Mouse (Mus musculus) ZHBTc4 (cell line): ENCODE measurements around the gene Sfmbt2.
A peak's percentile ranks its signal among the peaks of the same experiment; 100 is the strongest.
"Not testable (repeated sequence)": the region's sequence is repeated elsewhere in the genome, so short reads cannot be mapped to it uniquely, and the experiment has no call there.

Source experiments
- DNase-seq: peaks from one replicate; pipeline ENCODE4 v3.0.0-alpha.2; 2011; ENCODE audit warnings: low read depth, low spot score

The Sfmbt2 gene

DNA sequence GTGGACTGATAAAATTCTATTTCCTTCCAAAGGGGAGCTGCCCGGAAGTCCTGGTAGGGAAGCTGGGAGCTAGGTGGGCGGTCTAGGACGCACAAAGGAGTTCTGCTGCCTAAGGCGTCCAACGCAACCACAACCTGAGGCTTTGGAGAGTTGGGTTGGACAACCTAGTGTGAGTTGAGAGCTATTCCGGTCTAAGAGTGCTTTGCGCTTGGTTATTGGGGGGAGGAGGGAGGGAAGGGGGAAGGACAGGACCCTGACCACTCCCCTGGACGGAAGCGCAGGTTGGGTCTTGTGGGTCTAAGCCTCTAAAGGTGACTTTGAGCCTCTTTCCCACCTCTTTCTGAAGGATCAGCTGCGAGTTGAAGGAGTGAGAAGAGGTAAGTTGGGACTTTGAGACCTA, at the start of gene Sfmbt2:
Sfmbt2 (plus strand) TSS at position 335 of the 400 bp plus-strand sequence.
- DNase-seq: peak; percentile 28

DNA sequence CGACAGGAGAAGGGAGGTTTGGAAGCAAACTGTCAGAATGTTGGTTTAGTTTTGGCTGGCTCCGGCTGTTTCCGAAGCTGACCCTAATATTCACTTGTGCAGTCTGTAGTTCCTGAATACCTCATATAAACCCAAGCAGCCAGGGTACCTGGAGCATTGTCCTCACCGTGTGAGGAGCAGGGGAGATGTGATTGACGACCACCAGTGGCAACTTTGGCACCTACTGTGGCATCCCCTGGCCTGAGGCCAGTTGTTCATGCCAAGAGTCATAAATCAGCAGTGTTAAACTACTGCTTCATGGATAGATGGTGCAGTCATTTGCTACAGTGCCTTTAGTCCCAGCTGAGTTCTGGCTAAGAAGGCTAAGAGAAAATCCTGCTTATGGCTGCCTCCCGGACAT, 49.2 kb upstream of the Sfmbt2 start:
- no peak for DNase-seq

- DNase-seq: no peak
Measured at GRCm38 (mm10) chr2:10323173-10323572, 47.1 kb upstream of the Sfmbt2 start.

GRCm38 (mm10) chr2:10324980-10325379, 45.3 kb upstream of the Sfmbt2 start:
- DNase-seq: no peak

GRCm38 (mm10) chr2:10330216-10330615, 40.1 kb upstream of the Sfmbt2 start:
- DNase-seq: no peak

GRCm38 (mm10) chr2:10334299-10334698, 36.0 kb upstream of the Sfmbt2 start:
- DNase-seq: peak; percentile 59

- DNase-seq: peak; percentile 30
Measured at GRCm38 (mm10) chr2:10335037-10335608, 35.2 kb upstream of the Sfmbt2 start.

DNA sequence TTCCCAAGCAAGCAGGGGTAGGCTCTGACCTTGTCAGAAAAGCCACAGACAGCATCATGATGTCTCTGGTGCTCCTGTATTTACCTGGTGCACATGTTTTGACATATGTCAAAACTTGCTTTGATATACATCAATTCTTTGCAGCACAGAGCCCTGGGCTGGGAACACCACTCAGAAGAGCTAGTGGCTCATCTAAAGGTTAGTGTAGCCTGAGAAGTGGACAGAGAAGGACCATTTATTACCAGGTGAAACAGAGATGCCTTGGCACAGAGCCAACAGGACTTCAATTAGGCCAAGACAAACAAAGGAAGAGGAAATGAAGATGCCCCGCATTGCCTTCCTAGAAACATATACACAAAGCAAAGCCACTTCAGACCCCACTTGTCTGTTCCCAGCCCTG, 30.3 kb upstream of the Sfmbt2 start:
- DNase-seq: no peak

DNA sequence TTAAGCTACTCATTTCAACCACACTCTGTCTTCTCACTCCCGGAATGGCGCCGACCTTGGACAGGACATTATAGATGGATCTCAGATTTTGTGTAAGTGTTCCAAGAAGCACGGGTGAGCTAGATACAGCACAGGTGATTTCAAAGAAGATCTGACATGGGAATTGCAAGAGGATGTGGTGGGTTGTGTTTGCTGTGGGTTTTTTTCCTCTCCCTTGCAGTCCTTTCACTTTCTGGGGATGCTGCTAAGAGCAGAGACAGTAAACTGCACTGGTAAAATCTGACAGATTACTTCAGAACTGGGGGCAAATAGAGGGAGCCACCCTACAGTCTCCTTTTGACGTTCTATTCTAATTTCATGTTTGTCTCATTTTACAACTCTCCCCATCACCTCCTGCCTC, 26.8 kb upstream of the Sfmbt2 start:
- no peak for DNase-seq

DNA sequence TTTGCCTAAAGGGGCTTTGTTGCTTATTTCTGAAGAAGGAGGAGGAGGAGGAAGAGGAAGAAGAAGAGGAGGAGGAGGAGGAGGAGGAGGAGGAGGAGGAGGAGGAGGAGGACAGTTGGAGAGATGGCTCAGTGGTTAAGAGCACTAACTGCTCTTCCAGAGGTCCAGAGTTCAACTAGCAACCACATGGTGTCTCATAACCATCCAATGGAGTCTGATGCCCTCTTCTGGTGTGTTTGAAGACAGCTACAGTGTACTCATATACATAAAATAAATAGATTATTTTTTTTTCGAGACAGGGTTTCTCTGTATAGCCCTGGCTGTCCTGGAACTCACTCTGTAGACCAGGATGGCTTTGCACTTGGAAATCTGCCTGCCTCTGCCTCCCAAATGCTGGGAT, 26.2 kb upstream of the Sfmbt2 start:
- not testable (repeated sequence) for DNase-seq

GRCm38 (mm10) chr2:10347193-10347592, 23.1 kb upstream of the Sfmbt2 start:
- no peak for DNase-seq

DNA sequence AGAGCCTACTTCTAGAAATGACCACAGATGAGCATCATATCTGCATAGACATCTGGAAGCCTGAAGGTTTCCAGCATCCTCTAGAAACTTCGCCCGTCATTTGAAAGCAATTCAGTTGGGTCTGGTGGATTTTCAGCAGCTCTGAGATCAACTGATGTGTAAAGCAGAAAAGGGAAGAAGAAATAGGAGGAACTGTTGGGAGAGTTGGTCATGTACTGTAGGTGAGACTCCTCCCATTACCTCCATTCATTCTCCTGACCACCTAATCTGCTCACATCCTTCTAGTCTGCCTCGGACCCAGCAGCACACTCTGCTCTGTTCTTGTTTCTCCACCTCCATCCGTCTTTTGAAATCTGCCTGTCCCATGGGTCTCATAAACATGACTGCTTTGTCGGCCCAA, 22.3 kb upstream of the Sfmbt2 start:
- no peak for DNase-seq

DNA sequence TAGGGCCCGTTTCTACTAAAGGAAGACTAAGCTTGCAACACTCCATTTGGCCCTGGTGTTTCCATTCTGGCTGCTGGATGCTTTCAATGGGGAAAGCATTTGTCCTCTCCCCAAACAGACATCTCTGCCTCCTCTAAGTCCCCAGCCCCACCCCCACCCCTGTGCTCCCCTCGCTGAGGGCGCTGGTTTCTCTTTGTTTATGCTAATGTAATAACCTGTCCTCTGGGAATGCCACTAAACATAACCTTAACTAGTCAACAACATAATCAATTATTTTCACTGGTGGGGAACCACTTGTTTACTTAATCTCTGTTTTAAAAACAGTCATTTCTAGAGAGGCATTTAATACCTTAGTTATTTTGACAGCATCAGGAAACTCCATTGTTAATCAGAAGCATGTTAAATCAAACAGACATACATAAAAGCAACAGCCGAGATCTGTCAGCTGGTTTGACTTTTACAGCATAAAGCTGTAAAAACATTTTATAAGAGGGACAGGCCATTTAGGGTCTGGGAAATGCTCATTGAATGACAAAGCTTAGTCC, 20.0 kb upstream of the Sfmbt2 start:
- DNase-seq: no peak

- no peak for DNase-seq
Measured at GRCm38 (mm10) chr2:10351125-10351524, 19.2 kb upstream of the Sfmbt2 start.

- no peak for DNase-seq
Measured at GRCm38 (mm10) chr2:10352887-10353286, 17.4 kb upstream of the Sfmbt2 start.

GRCm38 (mm10) chr2:10353889-10354288, 16.4 kb upstream of the Sfmbt2 start:
- DNase-seq: peak; percentile 71

DNA sequence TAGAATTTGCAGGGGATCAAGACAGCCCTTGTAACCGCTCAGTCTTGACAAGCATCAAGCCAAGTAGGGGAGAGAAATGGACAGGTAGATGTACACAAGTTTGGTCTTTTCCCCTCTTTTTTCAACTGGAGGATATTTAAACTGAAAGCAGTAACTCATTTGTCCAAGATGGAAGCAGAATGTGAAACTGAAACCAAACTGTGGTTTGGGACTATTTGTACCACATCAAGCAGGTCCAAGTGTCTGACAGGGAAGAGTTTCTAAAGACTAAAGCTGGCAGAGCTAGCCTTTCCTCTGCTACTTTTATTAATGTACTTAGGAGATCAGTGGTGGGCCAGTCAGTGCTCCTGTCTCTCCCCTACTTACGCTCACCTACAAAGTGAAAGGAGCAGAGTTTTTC, 10.4 kb upstream of the Sfmbt2 start:
- no peak for DNase-seq

- DNase-seq: peak; percentile 70
Measured at GRCm38 (mm10) chr2:10365081-10365480, 5.2 kb upstream of the Sfmbt2 start.

- no peak for DNase-seq
Measured at GRCm38 (mm10) chr2:10366284-10366683, 4.0 kb upstream of the Sfmbt2 start.

- DNase-seq: no peak
Measured at GRCm38 (mm10) chr2:10369676-10370075, 634 bp upstream of the Sfmbt2 start.

DNA sequence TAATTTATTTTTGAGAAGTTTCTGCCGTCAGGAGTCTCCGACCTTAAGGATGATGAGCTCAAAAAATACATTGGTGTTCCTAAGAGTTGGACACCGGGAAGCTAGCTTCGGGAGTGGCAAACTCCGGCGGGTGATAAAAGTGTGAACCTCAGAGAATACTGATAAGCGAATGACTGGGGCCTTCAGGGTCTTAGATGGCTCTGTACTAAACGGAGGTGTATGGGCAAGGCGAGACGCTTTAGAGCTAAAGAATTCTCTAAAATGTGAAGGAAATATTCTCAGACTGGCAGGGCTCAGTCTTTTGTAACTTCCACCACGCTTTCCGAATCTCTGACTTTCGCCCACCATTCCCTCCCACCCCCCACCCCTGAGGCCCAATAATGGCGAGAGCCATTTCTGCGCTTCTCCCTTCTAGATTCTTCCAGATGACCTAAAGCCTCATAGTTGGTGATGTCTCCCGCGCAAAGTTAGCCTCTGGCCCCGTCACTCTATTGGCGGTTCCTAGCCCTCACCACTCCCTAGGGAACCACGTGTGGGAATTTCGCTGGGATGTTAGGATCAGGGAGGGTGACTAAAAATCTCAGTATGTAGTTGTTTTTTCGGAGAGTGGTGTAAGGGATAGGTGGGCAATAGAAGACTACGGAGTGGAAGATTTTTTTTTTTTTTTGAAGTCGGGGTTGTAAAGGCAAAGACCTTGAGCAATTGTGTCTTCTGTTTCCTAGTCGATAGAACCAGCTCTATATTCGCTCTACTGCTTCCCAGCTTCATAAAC, 563 bp downstream of the Sfmbt2 start:
- DNase-seq: peak; percentile 40

- DNase-seq: peak; percentile 45
Measured at GRCm38 (mm10) chr2:10371459-10371817, 1.1 kb downstream of the Sfmbt2 start.

- DNase-seq: no peak
Measured at GRCm38 (mm10) chr2:10371899-10372298, 1.6 kb downstream of the Sfmbt2 start.
